Mouse (Mus musculus) CH12F3 (cell line): Measurements from ENCODE around the gene Runx3.

Experiments
- in situ Hi-C: fragments of 300-500 bp; cut with MboI; formaldehyde crosslinking; loops from 2 replicates; pipeline ENCODE4 v1.14.3; 2020; ENCODE audit warnings: low sequenced_read_pairs

The Runx3 gene

GRCm38 (mm10) chr4:135205711-135206600 is 85.5 kb downstream of the Runx3 start:
- in situ Hi-C loops = loop anchor here (5.0 kb wide), 1 partner anchor 139 kb away; no protein-coding TSS in a partner anchor

GRCm38 (mm10) chr4:135209846-135210245 is 89.4 kb downstream of the Runx3 start:
- in situ Hi-C loops = loop anchor here (5.0 kb wide), 1 partner anchor 143 kb away; no protein-coding TSS in a partner anchor

DNA sequence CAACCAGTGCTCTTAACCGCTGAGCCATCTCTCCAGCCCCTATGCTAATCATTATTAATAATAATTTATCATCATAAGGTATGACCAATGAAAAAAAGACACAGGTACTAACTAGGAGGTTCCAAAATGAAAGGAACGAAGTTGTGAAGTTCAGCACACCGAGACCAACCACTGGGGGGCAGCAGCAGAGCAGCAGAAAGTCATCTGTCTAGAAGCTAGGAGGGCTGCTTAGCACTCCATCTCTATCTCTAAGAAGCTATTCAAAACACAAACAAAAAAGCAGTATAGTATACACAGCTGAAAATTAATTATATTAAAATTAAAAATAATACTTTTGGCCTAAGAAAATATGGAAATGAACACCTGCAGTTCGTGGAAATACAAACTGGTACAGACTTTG is 99.2 kb downstream of the Runx3 start:
- in situ Hi-C loops = no loop called here

DNA sequence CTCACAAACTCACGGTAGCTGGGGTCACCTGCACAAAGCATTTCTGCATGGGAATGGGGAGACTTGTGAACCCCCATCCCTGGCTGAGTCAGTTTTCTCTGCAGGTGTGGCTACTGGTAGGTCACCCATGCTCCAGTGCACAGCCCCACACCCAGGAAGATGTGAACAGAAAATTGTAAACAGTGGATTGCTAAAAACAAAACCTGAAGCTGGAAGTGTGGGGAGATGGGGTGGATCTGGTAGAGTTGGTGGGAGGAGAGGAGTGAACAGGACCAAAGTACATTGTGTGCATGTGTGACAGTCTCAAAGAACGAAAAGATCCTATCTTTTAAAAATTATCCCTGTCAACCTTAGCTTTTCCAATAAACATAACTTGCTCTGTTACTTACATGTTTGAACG is 100.2 kb downstream of the Runx3 start:
- in situ Hi-C loops = no loop called here

DNA sequence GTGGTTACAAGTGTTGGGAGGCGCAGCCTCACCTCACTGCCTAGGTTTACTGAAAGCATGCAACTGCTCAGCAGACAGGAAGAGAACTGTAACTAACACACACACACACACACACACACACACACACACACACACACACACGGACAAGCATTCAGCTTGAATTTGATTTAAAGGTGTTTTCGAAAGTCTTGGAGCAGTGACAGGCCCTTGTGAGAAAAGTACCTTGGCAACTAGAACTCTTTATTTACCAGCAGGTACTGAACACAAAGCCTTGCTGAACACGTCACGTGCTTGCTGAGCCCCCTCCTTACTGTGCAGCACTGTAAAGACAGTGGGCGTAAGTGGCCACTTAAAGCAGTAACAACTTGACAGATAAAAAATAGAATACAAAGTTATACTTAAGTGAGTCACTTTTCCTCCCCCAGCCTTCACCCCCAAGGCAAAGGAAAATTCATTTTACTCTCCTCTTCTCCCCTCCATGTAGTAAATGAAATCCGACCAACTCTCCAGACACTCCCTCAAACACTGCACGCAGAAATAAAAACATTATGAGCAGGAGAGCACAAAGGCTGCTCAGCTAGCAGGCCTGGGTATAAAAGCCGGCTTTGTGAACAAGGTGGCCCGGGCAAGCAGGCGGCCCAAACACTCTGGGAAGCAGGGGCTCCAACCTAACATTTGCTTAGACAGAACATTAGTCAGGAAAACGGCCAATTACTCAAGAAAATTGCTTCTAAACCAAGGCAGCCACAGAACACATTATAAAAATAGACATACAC is 101.4 kb downstream of the Runx3 start:
- in situ Hi-C loops = no loop called here

GRCm38 (mm10) chr4:135223808-135224207 is 103.4 kb downstream of the Runx3 start:
- in situ Hi-C loops = no loop called here

DNA sequence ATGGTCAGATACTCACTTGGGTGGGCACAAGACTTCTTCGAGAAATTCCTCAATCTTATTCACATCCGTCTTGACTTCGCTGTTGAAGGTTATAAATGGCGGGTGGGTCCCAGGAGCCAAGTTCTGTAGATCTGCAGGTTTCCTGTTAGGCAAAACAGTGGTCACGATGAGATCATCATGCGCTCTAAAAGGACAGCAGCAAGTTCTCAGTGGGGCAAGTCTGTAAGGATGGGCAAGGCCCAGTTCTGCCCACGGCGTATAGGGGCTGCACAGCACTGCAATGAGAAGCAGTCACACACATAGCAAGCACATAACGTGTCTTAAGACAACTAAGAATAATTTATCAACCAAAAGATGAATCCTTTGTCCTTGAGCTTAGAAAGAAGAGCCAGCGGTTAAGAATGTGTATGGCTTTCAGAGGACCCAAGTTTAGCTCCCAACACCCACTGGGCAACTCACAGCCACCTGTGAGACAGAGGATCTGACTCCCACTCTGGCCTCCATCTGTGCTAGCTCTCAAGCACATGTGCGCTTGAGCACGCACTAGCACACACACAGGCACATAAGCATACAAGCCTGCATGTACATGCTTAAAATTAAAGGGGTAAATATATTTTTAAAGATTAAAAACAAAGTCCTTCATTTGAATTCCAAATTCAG is 105.7 kb downstream of the Runx3 start:
- in situ Hi-C loops = loop anchor here (5.0 kb wide), 1 partner anchor 96 kb away; no protein-coding TSS in a partner anchor
